Mouse (Mus musculus) C2C12 (cell line): ENCODE measurements around the gene Art4. TPM values are rescaled to one million over a fixed set of nuclear protein-coding genes. Genes with fewer than 3 reads are reported as not detected.

Experiments used
- H3K27me3 ChIP-seq: one replicate; pipeline ENCODE4 v1.6.1; 2011; ENCODE audit not compliant: control insufficient read depth, insufficient read depth, insufficient read length
- H3K36me3 ChIP-seq: one replicate; pipeline ENCODE4 v1.6.1; 2011; ENCODE audit not compliant: control insufficient read depth, insufficient read depth
- H3K4me3 ChIP-seq: one replicate; pipeline ENCODE4 v1.5.1; 2011; ENCODE audit warnings: mild to moderate bottlenecking, control low read depth; ENCODE audit not compliant: poor library complexity, insufficient read depth, severe bottlenecking
- H3K79me2 ChIP-seq: one replicate; pipeline ENCODE4 v1.6.1; 2011; ENCODE audit not compliant: control insufficient read depth, insufficient read depth
- H3K79me3 ChIP-seq: one replicate; pipeline ENCODE4 v1.6.1; 2011; ENCODE audit warnings: low read depth, control low read depth
- H3ac ChIP-seq: one replicate; pipeline ENCODE3; 2011; ENCODE audit warnings: low read depth; ENCODE audit not compliant: control insufficient read depth, insufficient read length
- CEBPB ChIP-seq: IDR thresholded peaks from one replicate; pipeline ENCODE4 v1.6.1; 2011; ENCODE audit warnings: low read depth, mild to moderate bottlenecking, control low read depth, moderate library complexity
- CTCF ChIP-seq: IDR thresholded peaks from one replicate; pipeline ENCODE4 v1.5.1; 2011; ENCODE audit not compliant: control insufficient read depth, insufficient read depth, insufficient read length
- FOSL1 ChIP-seq: IDR thresholded peaks from one replicate; pipeline ENCODE4 v1.8.0; 2011; ENCODE audit warnings: mild to moderate bottlenecking, low read length; ENCODE audit not compliant: poor library complexity, insufficient read depth, severe bottlenecking
- MAX ChIP-seq: IDR thresholded peaks from one replicate; pipeline ENCODE4 v1.6.1; 2011; ENCODE audit warnings: mild to moderate bottlenecking, control low read depth
- MYOD1 ChIP-seq: IDR thresholded peaks from one replicate; pipeline ENCODE4 v1.6.1; 2011; ENCODE audit warnings: low read depth; ENCODE audit not compliant: control insufficient read depth, insufficient read length
- MYOG ChIP-seq: IDR thresholded peaks from one replicate; pipeline ENCODE4 v1.6.1; 2011; ENCODE audit not compliant: control insufficient read depth, insufficient read length; ENCODE audit errors: extremely low read depth
- USF1 ChIP-seq: IDR thresholded peaks from one replicate; pipeline ENCODE4 v1.6.1; 2011; ENCODE audit warnings: low read depth, mild to moderate bottlenecking, control low read depth, moderate library complexity
- polyA plus RNA-seq: library from polyadenylated mRNA; unstranded; fragments of >200 nt; fragmentation: generic; extraction: Trizol; gene quantifications from one replicate; pipeline ENCODE4 v1.2.1, GENCODE M21; 2012; ENCODE audit warnings: missing spikeins

Art4 gene
- polyA plus RNA-seq, 1 experiment = not detected

DNA sequence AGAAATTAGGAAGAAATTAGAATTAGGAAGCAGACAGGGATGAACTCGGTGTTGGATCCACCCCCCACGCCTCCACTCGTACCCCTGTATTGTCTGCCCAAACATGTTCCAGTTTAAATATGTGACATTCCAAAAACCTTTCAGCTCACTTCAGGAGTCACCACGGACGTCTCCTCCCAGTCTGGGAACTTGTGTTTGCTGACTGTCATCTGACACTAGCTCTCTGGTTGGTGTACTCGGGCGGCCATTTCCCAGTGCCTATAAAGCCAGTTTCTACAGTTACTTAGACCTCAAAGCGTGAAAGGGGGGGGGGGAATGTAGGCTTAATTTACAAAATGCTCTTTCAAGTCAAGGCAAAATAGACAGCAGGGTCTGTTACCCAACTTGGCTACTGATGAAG is 24.1 kb upstream of the Art4 start:
- Histone ChIP-seq H3K4me3 (no peak overlapping the region), H3K79me2 (no peaks in the 10 kb centered on the region), H3K27me3 (no peaks in the 10 kb centered on the region), H3K36me3 (no peaks in the 10 kb centered on the region), H3K79me3 (no peaks in the 10 kb centered on the region), H3ac (no peak overlapping the region)
- TF ChIP-seq USF1 (no peak), CTCF (no peak), MYOD1 (no peak), FOSL1 (no peak), CEBPB (no peak), MYOG (no peak), MAX (no peak)

DNA sequence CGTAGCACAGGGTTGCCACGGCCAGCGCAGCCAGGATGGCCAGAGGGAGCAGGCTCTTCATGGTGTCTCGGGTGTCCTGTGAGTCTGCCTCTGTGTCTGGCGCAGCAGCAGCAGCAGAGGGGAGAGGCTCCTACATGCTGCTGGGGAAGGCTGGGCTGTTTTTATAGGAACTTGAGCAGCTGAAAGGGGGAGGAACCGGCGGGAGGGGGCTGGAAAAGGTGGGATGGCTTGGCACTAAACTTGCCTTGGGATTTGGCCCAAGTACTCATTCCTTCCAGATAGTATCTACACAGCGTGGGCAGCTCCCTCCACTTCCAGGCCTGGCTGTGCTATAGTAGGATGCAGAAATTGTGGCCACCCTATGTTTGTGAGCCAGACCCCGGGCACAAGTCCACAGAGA is 18.1 kb upstream of the Art4 start, which contains the start of gene Mgp:
TSS of gene Mgp (minus strand) at position 154 of the 400 bp plus-strand sequence.
- Histone ChIP-seq H3K27me3 (no peaks in the 10 kb centered on the region), H3K79me3 (no peaks in the 10 kb centered on the region), H3K4me3 (no peak within 1 kb of the TSS), H3K36me3 (no peaks in the 10 kb centered on the region), H3K79me2 (no peaks in the 10 kb centered on the region), H3ac (peak within 1 kb of the TSS; percentile 9)
- TF ChIP-seq MYOG = no peak

DNA sequence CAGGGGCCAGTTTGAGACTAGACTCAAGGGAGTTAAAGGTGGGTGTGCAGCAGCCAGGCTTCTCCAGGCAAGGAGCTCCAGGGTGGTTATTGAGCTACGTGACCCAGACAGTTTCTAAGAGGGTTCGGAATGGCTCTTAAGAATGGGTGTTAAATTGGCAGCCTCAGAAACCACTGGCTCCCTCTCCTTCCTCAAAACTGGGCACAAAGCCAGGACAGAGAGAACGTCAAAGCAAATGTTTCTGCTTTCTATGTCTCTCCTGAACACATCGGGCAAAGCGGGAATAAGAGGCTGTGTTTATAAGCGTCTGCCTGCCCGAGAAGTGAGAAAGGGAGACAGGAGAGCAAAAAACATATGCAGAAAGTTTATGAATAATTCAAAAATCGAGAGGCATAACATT is 17.1 kb upstream of the Art4 start:
- Histone ChIP-seq H3K4me3 (no peak overlapping the region), H3K36me3 (no peaks in the 10 kb centered on the region), H3K27me3 (no peaks in the 10 kb centered on the region), H3K79me3 (no peaks in the 10 kb centered on the region), H3K79me2 (no peaks in the 10 kb centered on the region), H3ac (no peak overlapping the region)
- TF ChIP-seq FOSL1 (no peak), USF1 (no peak), MYOD1 (no peak), CEBPB (no peak), MAX (no peak), CTCF (no peak), MYOG (no peak)

DNA sequence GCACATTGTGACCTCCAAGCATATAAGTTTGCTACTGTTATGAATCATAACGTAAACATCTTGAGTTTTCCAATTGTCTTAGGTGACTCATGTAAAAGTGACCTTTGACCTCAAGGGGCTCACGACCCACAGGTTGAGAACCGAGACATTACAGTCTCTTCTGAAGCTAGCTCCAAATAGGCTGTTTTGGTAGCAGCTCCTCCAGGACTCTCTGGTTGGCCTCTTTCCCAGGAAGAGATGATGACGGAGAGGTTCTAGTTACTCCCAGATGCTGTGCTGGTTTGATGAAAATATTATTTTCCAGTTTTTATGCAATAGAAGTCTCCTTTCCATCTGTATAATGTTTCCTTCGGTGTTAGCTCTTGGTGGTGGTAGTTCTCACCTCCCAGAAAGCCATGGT is 11.4 kb upstream of the Art4 start:
- no peaks in the 10 kb centered on the region for H3K79me2 ChIP-seq
- TF ChIP-seq CEBPB = no peak
- no peaks in the 10 kb centered on the region for H3K27me3 ChIP-seq
- H3K79me3 ChIP-seq = no peaks in the 10 kb centered on the region
- no peak overlapping the region for H3K4me3 ChIP-seq
- no peak overlapping the region for H3ac ChIP-seq
- no peaks in the 10 kb centered on the region for H3K36me3 ChIP-seq

DNA sequence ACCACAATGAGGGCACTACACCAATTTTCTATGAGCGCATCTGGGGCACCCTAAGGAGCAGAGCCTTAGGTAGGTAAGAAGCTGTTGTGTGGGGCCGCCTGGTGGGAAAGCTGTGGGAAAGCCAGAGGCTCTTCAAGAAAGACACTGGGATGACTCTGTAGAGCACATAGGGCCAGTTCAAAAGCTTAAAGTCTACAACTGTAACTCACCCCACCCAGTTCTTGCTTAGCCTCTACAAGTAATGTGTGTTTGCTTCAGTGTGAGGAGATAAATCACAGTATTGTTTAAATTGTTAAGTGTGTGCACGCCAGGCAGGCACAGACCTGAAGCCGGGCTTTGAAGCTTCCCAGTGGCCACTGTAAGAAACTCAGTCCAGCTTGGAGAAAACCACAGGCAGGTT is 8.6 kb upstream of the Art4 start:
- TF ChIP-seq USF1 (no peak), MAX (no peak), MYOD1 (no peak), CTCF (no peak), CEBPB (no peak), MYOG (no peak)
- Histone ChIP-seq H3K79me2 (no peaks in the 10 kb centered on the region), H3K27me3 (no peaks in the 10 kb centered on the region), H3ac (no peak overlapping the region), H3K79me3 (no peaks in the 10 kb centered on the region), H3K36me3 (no peaks in the 10 kb centered on the region), H3K4me3 (no peak overlapping the region)

DNA sequence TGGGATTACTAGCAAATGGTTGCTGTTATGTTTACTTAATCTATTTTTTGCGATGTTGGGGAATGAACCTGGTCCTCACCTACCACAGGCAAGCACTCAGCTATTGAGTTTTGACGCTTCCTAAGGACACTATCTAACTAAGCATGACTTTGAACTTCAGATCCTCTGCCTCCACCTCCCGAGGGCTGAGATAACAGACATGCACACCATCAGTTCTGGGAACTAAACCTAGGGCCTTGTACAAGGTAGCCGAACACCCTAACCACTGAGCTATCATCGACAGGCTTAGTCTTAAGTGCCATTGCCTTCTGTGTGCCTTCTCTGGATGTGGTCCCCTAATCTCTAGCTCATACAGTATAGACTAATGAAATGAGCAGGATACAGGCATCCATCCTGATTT is 7.8 kb upstream of the Art4 start:
- Histone ChIP-seq H3ac (no peak overlapping the region), H3K79me3 (no peaks in the 10 kb centered on the region), H3K27me3 (no peaks in the 10 kb centered on the region), H3K36me3 (no peaks in the 10 kb centered on the region), H3K79me2 (no peaks in the 10 kb centered on the region), H3K4me3 (no peak overlapping the region)
- TF ChIP-seq MAX = no peak
- TF ChIP-seq FOSL1 = no peak
- TF ChIP-seq MYOG = no peak
- no peak for TF ChIP-seq USF1
- no peak for TF ChIP-seq MYOD1
- no peak for TF ChIP-seq CTCF
- TF ChIP-seq CEBPB = no peak

DNA sequence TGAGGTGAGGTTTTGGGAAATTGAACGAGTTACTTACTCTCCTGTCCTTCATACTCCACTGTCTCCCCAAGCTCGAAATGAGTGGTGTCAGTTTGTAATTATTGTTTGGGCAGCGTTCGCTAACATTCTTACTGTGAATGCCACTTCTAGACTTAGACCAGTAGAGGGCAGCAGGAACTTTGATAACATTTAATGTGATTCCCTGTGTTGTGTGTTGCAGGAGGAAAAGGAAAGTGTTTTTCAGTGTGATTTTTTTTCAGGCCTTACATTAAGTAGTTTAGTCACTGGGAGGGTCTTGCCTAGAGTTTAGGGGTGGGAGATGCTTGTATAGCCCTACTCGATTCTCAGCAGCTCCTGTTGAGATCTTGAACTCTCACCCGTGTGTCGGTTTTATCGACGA is 3.5 kb upstream of the Art4 start:
- Histone ChIP-seq H3K4me3 (no peak overlapping the region), H3K36me3 (no peaks in the 10 kb centered on the region), H3K79me3 (no peaks in the 10 kb centered on the region), H3ac (peak overlapping the region; percentile 14), H3K27me3 (no peaks in the 10 kb centered on the region), H3K79me2 (no peaks in the 10 kb centered on the region)
- TF ChIP-seq CEBPB (no peak), MYOG (no peak), USF1 (no peak), MAX (no peak), FOSL1 (no peak), MYOD1 (no peak), CTCF (no peak)
